Mouse (Mus musculus): ENCODE results near the gene Olfr601. TPM values are rescaled to one million over a fixed set of nuclear protein-coding genes. Genes with fewer than 3 reads are reported as not detected.
"Not testable (repeated sequence)": the region's sequence is repeated elsewhere in the genome, so short reads cannot be mapped to it uniquely, and the experiment has no call there.

Gene Olfr601
- not detected in 2 replicates for total RNA-seq (2014; fragmentation: Nextera tagmentation)
- total RNA-seq (2017), result 0.11 TPM in 1 of 2 replicates, not detected in the other
- not detected in 2 replicates for polyA plus RNA-seq (2012)

DNA sequence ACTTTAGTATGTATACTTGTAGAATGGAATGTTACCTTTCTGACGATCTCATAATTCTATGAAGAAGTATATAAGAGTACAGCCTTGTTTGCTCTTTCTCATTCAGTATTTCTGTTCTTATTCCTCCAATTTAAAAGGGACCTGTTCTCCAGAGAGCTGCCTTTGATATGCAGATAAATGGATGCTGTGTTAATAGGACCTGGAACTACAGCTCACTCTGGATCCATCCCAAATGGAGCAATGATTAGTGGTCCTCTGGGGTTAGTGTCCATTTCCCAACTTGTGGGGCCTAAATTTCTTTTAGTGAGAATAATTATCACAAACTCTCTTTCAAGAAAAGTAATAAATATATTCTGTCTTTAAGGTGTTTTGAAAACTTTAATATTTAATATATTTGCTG, at the start of gene Olfr601:
TSS of gene Olfr601 (minus strand) at position 101 of the 400 bp plus-strand sequence.
- no peaks in the 10 kb centered on the region for H3K9me3 ChIP-seq (replicated peaks)
- no peak for ATAC-seq (ENCODE audit: extremely low read depth, insufficient number of reproducible peaks, low FRiP score, poor library complexity, severe bottlenecking)
- H3K27me3 ChIP-seq (ENCODE audit: insufficient read depth, low read length), result 0 out of 2 replicates have a peak, but pooled peaks cover 2% of the 10 kb centered on the region
- DNase-seq (ENCODE audit: low spot score), result no peak
- TF ChIP-seq GATA2 (IDR thresholded peaks at IDR 0.05; ENCODE audit: borderline replicate concordance, low read depth, low read length), result no peak
- TF ChIP-seq CTCF (IDR thresholded peaks at IDR 0.05; ENCODE audit: low read depth, low read length), result no peak
- no peak for TF ChIP-seq POLR2AphosphoS5 (IDR thresholded peaks at IDR 0.05; ENCODE audit: insufficient replicate concordance, low read depth, low read length)
- no peak for TF ChIP-seq TAL1 (conservative IDR thresholded peaks at IDR 0.05; ENCODE audit: low read depth, low read length)
- no peak within 1 kb of the TSS for H3K4me3 ChIP-seq (ENCODE audit: low read depth, low read length)
- H3K4me1 ChIP-seq (ENCODE audit: insufficient read depth, low read depth, low read length), result no peaks in the 10 kb centered on the region; the same call in 1 of the 2 replicates
- no peaks in the 10 kb centered on the region for H3K36me3 ChIP-seq (replicated peaks)

DNA sequence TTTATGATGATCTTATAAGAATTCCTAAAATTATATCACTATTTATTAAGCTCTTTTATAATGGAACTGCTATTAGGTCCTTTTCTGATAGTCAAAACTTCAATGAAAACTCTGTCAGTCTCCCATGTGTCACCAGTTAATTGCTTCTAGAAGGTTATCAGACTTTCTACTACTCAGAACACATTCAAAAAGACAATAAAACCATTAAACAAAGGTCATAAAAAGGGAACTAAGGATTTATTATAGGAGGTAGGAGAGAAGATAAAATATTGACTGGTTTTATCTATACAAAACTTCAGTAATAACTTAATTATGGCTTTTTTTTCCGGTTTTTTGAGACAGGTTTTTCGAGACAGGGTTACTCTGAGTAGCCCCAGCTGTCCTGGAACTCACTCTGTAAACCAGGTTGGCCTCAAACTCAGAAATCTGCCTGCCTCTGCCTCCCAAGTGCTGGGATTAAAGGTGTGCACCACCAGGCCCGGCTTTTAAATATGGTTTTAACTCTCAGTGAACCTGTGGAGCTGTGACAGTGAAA, 44.1 kb upstream of the Olfr601 start:
- H3K27me3 ChIP-seq (ENCODE audit: insufficient read depth, low read length); H3K9me3 ChIP-seq (replicated peaks); H3K4me1 ChIP-seq (ENCODE audit: insufficient read depth, low read depth, low read length); H3K4me3 ChIP-seq (ENCODE audit: low read depth, low read length); ATAC-seq (ENCODE audit: extremely low read depth, insufficient number of reproducible peaks, low FRiP score, poor library complexity, severe bottlenecking); DNase-seq (ENCODE audit: low spot score); H3K36me3 ChIP-seq (replicated peaks): not testable (repeated sequence)

DNA sequence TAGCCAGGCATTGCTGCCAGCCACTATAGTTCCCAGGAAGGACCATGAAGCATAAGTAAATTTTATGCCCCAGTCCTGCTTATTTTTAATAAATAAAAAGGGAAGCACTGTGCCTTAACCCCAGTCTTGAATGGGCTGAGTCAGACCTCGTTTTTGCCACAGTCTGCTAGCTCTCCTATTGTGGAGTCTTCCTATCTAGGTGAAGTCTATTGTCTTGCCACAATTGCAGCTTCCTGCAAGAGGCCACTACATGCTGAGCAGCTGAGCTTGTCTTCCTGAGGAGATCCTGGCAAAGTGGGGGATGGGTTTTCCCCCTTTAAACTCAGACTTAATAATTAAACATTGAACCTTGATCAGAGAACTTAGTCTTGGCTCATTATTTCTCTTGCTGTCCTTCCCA, 36.5 kb upstream of the Olfr601 start:
- Histone ChIP-seq H3K27me3 (ENCODE audit: insufficient read depth, low read length) (0 out of 2 replicates have a peak, but pooled peaks cover 4% of the 10 kb centered on the region), H3K4me3 (ENCODE audit: low read depth, low read length) (no peak overlapping the region), H3K9me3 (replicated peaks) (no peaks in the 10 kb centered on the region), H3K4me1 (ENCODE audit: insufficient read depth, low read depth, low read length) (no peaks in the 10 kb centered on the region), H3K36me3 (replicated peaks) (no peaks in the 10 kb centered on the region)
- DNase-seq (ENCODE audit: low spot score) (no peak), ATAC-seq (ENCODE audit: extremely low read depth, insufficient number of reproducible peaks, low FRiP score, poor library complexity, severe bottlenecking) (no peak)
- TF ChIP-seq CTCF (IDR thresholded peaks at IDR 0.05; ENCODE audit: low read depth, low read length) (no peak), TAL1 (conservative IDR thresholded peaks at IDR 0.05; ENCODE audit: low read depth, low read length) (no peak), GATA1 (IDR thresholded peaks at IDR 0.05; ENCODE audit: borderline replicate concordance, low read length) (no peak), GATA2 (IDR thresholded peaks at IDR 0.05; ENCODE audit: borderline replicate concordance, low read depth, low read length) (no peak), POLR2AphosphoS5 (IDR thresholded peaks at IDR 0.05; ENCODE audit: insufficient replicate concordance, low read depth, low read length) (no peak)

DNA sequence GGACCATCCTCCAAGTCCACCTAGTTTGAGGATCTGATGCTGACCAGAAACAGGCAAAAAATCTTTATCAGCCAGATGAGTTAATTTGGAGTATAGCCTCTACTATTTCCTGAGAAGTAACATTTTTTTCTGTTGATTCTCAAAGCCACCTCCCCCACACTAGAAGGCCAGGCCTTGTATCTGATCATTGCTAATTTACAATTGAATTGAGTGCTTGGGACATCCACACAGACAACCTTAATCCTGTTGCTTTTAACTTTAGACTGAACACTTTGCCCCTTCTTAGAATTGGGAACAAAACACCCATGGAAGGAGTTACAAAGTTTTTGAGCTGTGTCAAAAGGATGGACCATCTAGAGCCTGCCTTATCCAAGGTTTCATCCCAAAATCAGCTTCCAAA, 35.3 kb upstream of the Olfr601 start:
- TF ChIP-seq TAL1 (conservative IDR thresholded peaks at IDR 0.05; ENCODE audit: low read depth, low read length) (no peak), CTCF (IDR thresholded peaks at IDR 0.05; ENCODE audit: low read depth, low read length) (no peak), GATA1 (IDR thresholded peaks at IDR 0.05; ENCODE audit: borderline replicate concordance, low read length) (no peak), GATA2 (IDR thresholded peaks at IDR 0.05; ENCODE audit: borderline replicate concordance, low read depth, low read length) (no peak), POLR2AphosphoS5 (IDR thresholded peaks at IDR 0.05; ENCODE audit: insufficient replicate concordance, low read depth, low read length) (no peak)
- H3K9me3 ChIP-seq (replicated peaks), result no peaks in the 10 kb centered on the region
- no peaks in the 10 kb centered on the region for H3K4me1 ChIP-seq (ENCODE audit: insufficient read depth, low read depth, low read length)
- no peak for ATAC-seq (ENCODE audit: extremely low read depth, insufficient number of reproducible peaks, low FRiP score, poor library complexity, severe bottlenecking)
- H3K27me3 ChIP-seq (ENCODE audit: insufficient read depth, low read length), result 0 out of 2 replicates have a peak, but pooled peaks cover 4% of the 10 kb centered on the region
- no peak for DNase-seq (ENCODE audit: low spot score)
- H3K4me3 ChIP-seq (ENCODE audit: low read depth, low read length), result no peak overlapping the region
- no peaks in the 10 kb centered on the region for H3K36me3 ChIP-seq (replicated peaks)

DNA sequence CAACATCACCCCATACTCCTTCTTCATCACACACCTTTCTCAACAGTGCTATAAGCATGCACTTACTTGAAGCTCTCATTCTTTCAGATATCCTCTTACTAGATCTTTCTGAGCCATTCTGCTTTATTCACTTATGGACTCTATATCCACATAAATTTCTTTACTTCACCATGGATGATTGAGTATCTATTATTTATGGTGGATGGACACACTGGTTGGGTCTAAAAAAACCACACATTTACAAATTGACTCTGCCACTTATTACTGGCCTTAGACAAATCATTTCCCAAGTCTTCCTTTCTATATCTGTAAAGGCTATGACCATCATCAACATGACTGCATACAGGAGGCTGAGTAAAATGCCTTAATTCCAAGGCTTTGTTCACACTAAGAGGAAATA, 23.6 kb upstream of the Olfr601 start, which contains the start of gene Olfr603:
TSS of gene Olfr603 (minus strand) at position 101 of the 400 bp plus-strand sequence.
- DNase-seq (ENCODE audit: low spot score), result no peak
- TF ChIP-seq POLR2AphosphoS5 (IDR thresholded peaks at IDR 0.05; ENCODE audit: insufficient replicate concordance, low read depth, low read length), result no peak
- TF ChIP-seq GATA2 (IDR thresholded peaks at IDR 0.05; ENCODE audit: borderline replicate concordance, low read depth, low read length), result no peak
- TF ChIP-seq TAL1 (conservative IDR thresholded peaks at IDR 0.05; ENCODE audit: low read depth, low read length), result no peak
- no peak for TF ChIP-seq CTCF (IDR thresholded peaks at IDR 0.05; ENCODE audit: low read depth, low read length)
- no peak for TF ChIP-seq GATA1 (IDR thresholded peaks at IDR 0.05; ENCODE audit: borderline replicate concordance, low read length)

DNA sequence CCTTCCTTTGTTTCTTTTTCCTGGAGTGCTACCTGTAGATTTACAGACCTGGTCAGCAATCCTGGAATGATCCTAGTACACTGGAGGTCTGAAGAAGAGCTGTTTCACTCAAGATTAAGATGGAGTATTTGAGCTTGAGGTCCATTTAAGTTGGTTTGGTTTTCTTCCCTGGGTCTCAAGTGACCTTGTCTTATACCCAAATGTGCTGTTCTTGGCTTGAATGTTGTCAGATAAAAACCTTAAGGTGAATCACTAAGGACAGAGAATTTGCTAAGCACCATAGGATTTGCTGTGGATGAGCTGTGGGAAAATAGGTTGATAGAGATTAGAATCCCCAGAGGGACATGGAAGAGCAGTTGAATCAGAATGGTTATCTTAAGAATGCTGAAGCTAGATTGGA, 12.9 kb downstream of the Olfr601 start, which contains the start of gene Olfr600:
TSS of gene Olfr600 (minus strand) at position 101 of the 400 bp plus-strand sequence.
- no peak within 1 kb of the TSS for H3K4me3 ChIP-seq (ENCODE audit: low read depth, low read length)
- TF ChIP-seq GATA1 (IDR thresholded peaks at IDR 0.05; ENCODE audit: borderline replicate concordance, low read length) (no peak), POLR2AphosphoS5 (IDR thresholded peaks at IDR 0.05; ENCODE audit: insufficient replicate concordance, low read depth, low read length) (no peak), CTCF (IDR thresholded peaks at IDR 0.05; ENCODE audit: low read depth, low read length) (no peak), GATA2 (IDR thresholded peaks at IDR 0.05; ENCODE audit: borderline replicate concordance, low read depth, low read length) (no peak), TAL1 (conservative IDR thresholded peaks at IDR 0.05; ENCODE audit: low read depth, low read length) (no peak)
- DNase-seq (ENCODE audit: low spot score) (no peak), ATAC-seq (ENCODE audit: extremely low read depth, insufficient number of reproducible peaks, low FRiP score, poor library complexity, severe bottlenecking) (no peak)
- no peaks in the 10 kb centered on the region for H3K4me1 ChIP-seq (ENCODE audit: insufficient read depth, low read depth, low read length)
- H3K9me3 ChIP-seq (replicated peaks), result no peaks in the 10 kb centered on the region
- no peaks in the 10 kb centered on the region for H3K36me3 ChIP-seq (replicated peaks)
- no peaks in the 10 kb centered on the region for H3K27me3 ChIP-seq (ENCODE audit: insufficient read depth, low read length)

More for the DNA sequence above, 23.6 kb upstream of the Olfr601 start, which contains the start of gene Olfr603:
- H3K36me3 ChIP-seq (replicated peaks), result no peaks in the 10 kb centered on the region
- no peak within 1 kb of the TSS for H3K4me3 ChIP-seq (ENCODE audit: low read depth, low read length)
- H3K4me1 ChIP-seq (ENCODE audit: insufficient read depth, low read depth, low read length), result no peaks in the 10 kb centered on the region
- H3K9me3 ChIP-seq (replicated peaks), result no peaks in the 10 kb centered on the region
- no peaks in the 10 kb centered on the region for H3K27me3 ChIP-seq (ENCODE audit: insufficient read depth, low read length)
- no peak for ATAC-seq (ENCODE audit: extremely low read depth, insufficient number of reproducible peaks, low FRiP score, poor library complexity, severe bottlenecking)

Measured in G1E (cell line).